ENCODE assay signal across 9 mouse cellular contexts in the genomic region with DNA sequence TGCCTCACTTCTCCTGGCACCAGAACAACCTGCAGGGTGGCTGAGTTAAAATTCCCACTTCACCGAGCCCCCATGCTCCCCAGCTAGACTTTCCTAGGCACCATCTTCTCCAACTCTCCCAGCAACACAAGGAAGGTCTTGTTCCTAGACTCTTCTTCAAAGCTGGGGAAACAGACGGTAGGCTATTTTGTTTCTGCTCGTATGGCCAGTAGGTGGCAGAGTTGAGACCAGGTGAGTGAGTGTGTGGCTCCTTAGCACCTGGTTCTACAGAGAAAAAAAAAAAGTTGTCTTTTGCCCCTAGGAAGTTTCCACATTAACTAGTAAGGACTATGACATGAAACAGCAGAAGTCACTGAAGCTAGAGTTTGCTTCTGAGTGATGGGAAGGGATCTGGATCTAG. TPM values are rescaled to one million over a fixed set of nuclear protein-coding genes. Genes with fewer than 3 reads are reported as not detected.
DNase-seq lines count a peak whose midpoint lies in the region; ATAC-seq and TF ChIP-seq lines count a peak whose summit lies in the region.
"Had no signal": no experiment of that assay in that cellular context is flagged by ENCODE, and none has a peak within 500 bp of the region (broad histone marks: within the 10 kb centered on the region; RNA-seq: fewer than 3 reads in every experiment).

No protein-coding gene starts in this region.

- no peak for TF ChIP-seq POLR2A in spleen, adult 2 months (IDR thresholded peaks at IDR 0.05; ENCODE audit: low read depth, low read length)

- peak; percentile 63; the same call in 1 of the 2 replicates for TF ChIP-seq CTCF in spleen, adult 2 months (IDR thresholded peaks at IDR 0.05; ENCODE audit: extremely low read depth, insufficient read depth, insufficient read length, insufficient replicate concordance)
- TF ChIP-seq CTCF in stomach, postnatal 0 days (IDR thresholded peaks at IDR 0.05; ENCODE audit: low read depth) = peak; percentile 85

- whole genome bisulfite sequencing in spleen, adult 2 months = 6% methylated on average over 3 of the region's 3 CpGs
- 3% methylated on average over 3 of the region's 3 CpGs for WGBS in embryonic facial prominence, embryonic 11.5 days
- WGBS in limb, embryonic 10.5 days = 2% methylated on average over 3 of the region's 3 CpGs
- WGBS in stomach, postnatal 0 days = 3% methylated on average over 3 of the region's 3 CpGs

- no peak overlapping the region for H3K4me2 ChIP-seq in embryonic facial prominence, embryonic 11.5 days (ENCODE audit: low read depth, low read length)
- no peak overlapping the region for H3K4me2 ChIP-seq in stomach, postnatal 0 days (replicated peaks; ENCODE audit: low read depth)
- H3K4me2 ChIP-seq: neural tube, embryonic 12.5 days had no signal

- peaks cover 11% of the 10 kb centered on the region for H3K27me3 ChIP-seq in spleen, adult 2 months (ENCODE audit: control insufficient read depth, insufficient read depth, low read length)
- H3K27me3 ChIP-seq in embryonic facial prominence, embryonic 11.5 days (ENCODE audit: control insufficient read depth, insufficient read depth, low read length) = no peaks in the 10 kb centered on the region
- no peaks in the 10 kb centered on the region for H3K27me3 ChIP-seq in limb, embryonic 10.5 days (ENCODE audit: low read depth, poor library complexity, severe bottlenecking)
- H3K27me3 ChIP-seq in stomach, postnatal 0 days (ENCODE audit: control insufficient read depth, insufficient read depth, low read length) = no peaks in the 10 kb centered on the region

- ATAC-seq in embryonic facial prominence, embryonic 11.5 days (replicated peaks; ENCODE audit: insufficient number of reproducible peaks, low FRiP score, low TSS enrichment, low read depth) = no peak
- no peak for ATAC-seq in stomach, postnatal 0 days (ENCODE audit: low FRiP score, low TSS enrichment)

- no peak for TF ChIP-seq EP300 in stomach, postnatal 0 days (optimal IDR thresholded peaks at IDR 0.05)

- no peak overlapping the region for H3K27ac ChIP-seq in spleen, adult 2 months (ENCODE audit: insufficient read depth, low read length)
- H3K27ac ChIP-seq in embryonic facial prominence, embryonic 11.5 days (replicated peaks; ENCODE audit: low read depth, low read length) = no peak overlapping the region
- H3K27ac ChIP-seq in limb, embryonic 10.5 days = peak overlapping the region; percentile 50; the same call in 1 of the 2 replicates
- H3K27ac ChIP-seq in stomach, postnatal 0 days (replicated peaks) = 0 out of 2 replicates have a peak overlapping the region, but pooled peaks have one; percentile 36
- H3K27ac ChIP-seq: neural tube, embryonic 12.5 days had no signal

- H3K4me1 ChIP-seq in spleen, adult 2 months (ENCODE audit: control insufficient read depth, insufficient read depth, insufficient read length) = peaks cover 5% of the 10 kb centered on the region
- no peaks in the 10 kb centered on the region; the same call in 1 of the 2 replicates for H3K4me1 ChIP-seq in embryonic facial prominence, embryonic 11.5 days (ENCODE audit: control insufficient read depth, insufficient read depth, low read length)
- peaks cover 55% of the 10 kb centered on the region for H3K4me1 ChIP-seq in limb, embryonic 10.5 days
- H3K4me1 ChIP-seq in stomach, postnatal 0 days (replicated peaks; ENCODE audit: control insufficient read depth, insufficient read depth) = no peaks in the 10 kb centered on the region

- no peaks in the 10 kb centered on the region for H3K36me3 ChIP-seq in spleen, adult 2 months (ENCODE audit: control insufficient read depth, insufficient read depth, low read length)
- no peaks in the 10 kb centered on the region for H3K36me3 ChIP-seq in embryonic facial prominence, embryonic 11.5 days (replicated peaks; ENCODE audit: control insufficient read depth, insufficient read depth, low read depth, low read length)
- no peaks in the 10 kb centered on the region for H3K36me3 ChIP-seq in limb, embryonic 10.5 days
- no peaks in the 10 kb centered on the region for H3K36me3 ChIP-seq in stomach, postnatal 0 days (ENCODE audit: control insufficient read depth, insufficient read depth, low read length)
- H3K36me3 ChIP-seq: neural tube, embryonic 12.5 days had no signal

- no peaks in the 10 kb centered on the region for H3K9me3 ChIP-seq in embryonic facial prominence, embryonic 11.5 days (replicated peaks; ENCODE audit: control insufficient read depth, low read length)
- no peaks in the 10 kb centered on the region for H3K9me3 ChIP-seq in limb, embryonic 10.5 days (replicated peaks)
- no peaks in the 10 kb centered on the region for H3K9me3 ChIP-seq in stomach, postnatal 0 days (ENCODE audit: control insufficient read depth, low read length)
- H3K9me3 ChIP-seq: neural tube, embryonic 12.5 days had no signal

- no peak overlapping the region for H3K4me3 ChIP-seq in spleen, adult 2 months (ENCODE audit: extremely low read depth, insufficient read depth, insufficient read length)
- no peak overlapping the region for H3K4me3 ChIP-seq in embryonic facial prominence, embryonic 11.5 days (ENCODE audit: low read depth, low read length)
- no peak overlapping the region for H3K4me3 ChIP-seq in limb, embryonic 10.5 days
- H3K4me3 ChIP-seq in stomach, postnatal 0 days (ENCODE audit: low read depth, low read length) = no peak overlapping the region
- H3K4me3 ChIP-seq: neural tube, embryonic 12.5 days had no signal

- H3K9ac ChIP-seq in embryonic facial prominence, embryonic 11.5 days (replicated peaks; ENCODE audit: low read length) = no peak overlapping the region
- H3K9ac ChIP-seq in stomach, postnatal 0 days (ENCODE audit: low read length) = no peak overlapping the region
- H3K9ac ChIP-seq: neural tube, embryonic 12.5 days had no signal

- DNase-seq in cerebellum, adult 9-10 months = peak; percentile 12
- DNase-seq in cerebellum, postnatal 4 days (ENCODE audit: low spot score in 2 of 2) = no peak
- DNase-seq in spleen, adult 2 months (ENCODE audit: low read depth in 1 of 2, low spot score in 2 of 2) = peak; percentile 37 to 56
- DNase-seq in spleen, adult 12 weeks (ENCODE audit: low spot score) = no peak
- peak; percentile 74 for DNase-seq in embryonic facial prominence, embryonic 11.5 days (ENCODE audit: low spot score)
- peak; percentile 63 for DNase-seq in limb, embryonic 10.5 days (ENCODE audit: low spot score)
- peak; percentile 74 for DNase-seq in stomach, postnatal 0 days (ENCODE audit: low spot score)
- DNase-seq in ovary, postnatal 14 days (ENCODE audit: low spot score) = no peak

RNA-seq across cellular contexts. Expression of a gene that starts 3.7 kb away (rescaled TPM):
- polyA plus RNA-seq in spleen, adult 2 months (2012; rRNA removed) = 6.2 and 9.7 TPM in 2 replicates
- 9.3 and 9.8 TPM in 2 replicates for polyA plus RNA-seq in embryonic facial prominence, embryonic 11.5 days (2014; fragmentation: Nextera tagmentation; extraction: Ambion mirVana)
- polyA plus RNA-seq in limb, embryonic 10.5 days (2016; fragmentation: Nextera tagmentation; extraction: Ambion mirVana) = 10.9 and 11.4 TPM in 2 replicates
- 6.0 and 7.3 TPM in 2 replicates for polyA plus RNA-seq in stomach, postnatal 0 days (2015; fragmentation: Nextera tagmentation; extraction: Ambion mirVana)

Comparison
In these comparisons a context has a peak if more than half of its experiments do, and no peak if none do; other contexts are left out.
1. DNase-seq: peak in cerebellum, adult 9-10 months (single experiment), spleen, adult 2 months (2 of 2), embryonic facial prominence, embryonic 11.5 days (single experiment), limb, embryonic 10.5 days (single experiment) and stomach, postnatal 0 days (single experiment); none in cerebellum, postnatal 4 days (0 of 2), spleen, adult 12 weeks (single experiment) and ovary, postnatal 14 days (single experiment).
2. H3K27ac ChIP-seq: peak in limb, embryonic 10.5 days (single experiment) and stomach, postnatal 0 days (single experiment); none in spleen, adult 2 months (single experiment) and embryonic facial prominence, embryonic 11.5 days (single experiment).